Mouse (Mus musculus): Measurements from ENCODE around the gene Hist1h1c.
"Not testable (repeated sequence)": the region's sequence is repeated elsewhere in the genome, so short reads cannot be mapped to it uniquely, and the experiment has no call there.

Gene Hist1h1c

GRCm38 (mm10) chr13:23738677-23739068, at the start of gene Hist1h1c:
Gene Hist1h1c (plus strand): TSS chr13:23738808.
- peak; percentile 83 to 85 for DNase-seq (ENCODE audit: low spot score in 2 of 2)

DNA sequence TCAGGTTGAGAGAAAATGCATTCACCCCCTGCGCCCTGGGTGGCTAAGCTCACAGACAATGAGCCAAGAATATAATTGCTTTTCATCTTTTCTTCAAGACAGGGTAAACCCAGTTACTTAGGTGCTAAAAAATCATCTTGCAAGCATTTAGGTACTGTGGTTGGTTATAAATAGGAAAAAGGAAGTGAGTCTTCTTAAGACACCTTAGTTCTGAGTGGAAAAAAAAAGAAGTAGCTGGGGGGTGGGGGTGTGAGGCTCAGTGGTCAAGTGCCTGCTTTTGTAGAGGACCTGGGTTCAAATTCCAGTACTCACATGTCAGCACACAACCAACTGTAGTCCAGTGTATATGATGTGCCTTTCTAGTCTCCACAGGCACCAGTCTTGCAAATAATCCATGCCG, 49.7 kb upstream of the Hist1h1c start:
- no peak for DNase-seq (ENCODE audit: low spot score in 2 of 2)

GRCm38 (mm10) chr13:23689459-23689858, 49.1 kb upstream of the Hist1h1c start:
- no peak for DNase-seq (ENCODE audit: low spot score in 2 of 2)

DNA sequence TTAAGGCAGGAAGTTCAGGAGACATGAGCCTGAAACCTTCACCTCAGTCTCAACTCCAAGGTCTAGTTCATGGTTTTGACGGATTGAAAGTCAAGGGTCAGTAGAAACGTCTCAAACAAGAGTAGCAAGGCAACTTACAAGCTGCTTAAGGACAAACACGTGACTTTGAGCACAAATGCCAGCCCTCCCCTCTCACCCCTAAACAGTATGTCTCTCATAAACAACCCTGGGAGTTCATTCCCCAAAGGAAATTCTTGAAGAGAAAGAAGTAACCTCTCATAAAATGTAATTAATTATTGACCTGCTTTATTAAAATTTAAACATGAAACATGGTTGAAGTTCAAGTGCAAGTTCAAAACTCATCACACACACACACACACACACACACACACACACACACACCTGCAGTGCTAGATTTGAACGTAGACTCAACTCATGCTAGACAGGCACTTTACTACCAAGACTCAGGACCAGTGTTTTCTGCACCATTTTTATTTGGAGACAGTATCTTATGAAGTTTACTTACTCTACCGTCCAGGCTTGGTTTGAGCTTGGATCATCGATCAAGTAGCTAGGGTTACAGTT, 44.7 kb upstream of the Hist1h1c start:
- DNase-seq (ENCODE audit: low spot score in 2 of 2), result no peak

- no peak for DNase-seq (ENCODE audit: low spot score in 2 of 2)
Observed at GRCm38 (mm10) chr13:23694956-23695355, 43.7 kb upstream of the Hist1h1c start.

DNA sequence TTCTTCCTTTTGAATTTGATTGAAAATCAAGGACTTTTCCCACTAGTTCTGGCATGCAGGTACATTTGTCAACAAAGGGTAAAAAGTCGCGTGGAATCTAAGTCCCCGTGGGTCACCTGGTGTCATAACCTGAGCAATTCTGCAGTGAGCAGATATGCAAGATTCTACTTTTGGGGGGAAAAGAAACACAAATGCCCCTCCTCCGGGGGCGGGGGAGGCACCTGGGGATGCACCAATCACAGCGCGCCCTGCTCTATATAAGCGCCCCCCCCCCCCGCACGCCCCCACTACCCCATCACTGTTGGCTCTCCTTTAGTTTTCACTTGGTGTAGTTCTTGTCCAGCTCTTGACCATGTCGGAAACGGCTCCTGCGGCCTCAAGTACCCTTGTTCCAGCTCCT, 43.1 kb upstream of the Hist1h1c start, which contains the start of gene Hist1h1t:
Hist1h1t (plus strand) TSS at position 301 of the 400 bp plus-strand sequence.
- DNase-seq (ENCODE audit: low spot score in 2 of 2), result no peak

- no peak for DNase-seq (ENCODE audit: low spot score in 2 of 2)
Observed at GRCm38 (mm10) chr13:23696061-23696474, 42.5 kb upstream of the Hist1h1c start.

- DNase-seq (ENCODE audit: low spot score in 2 of 2), result no peak
Observed at GRCm38 (mm10) chr13:23697491-23698299, 40.9 kb upstream of the Hist1h1c start.

DNA sequence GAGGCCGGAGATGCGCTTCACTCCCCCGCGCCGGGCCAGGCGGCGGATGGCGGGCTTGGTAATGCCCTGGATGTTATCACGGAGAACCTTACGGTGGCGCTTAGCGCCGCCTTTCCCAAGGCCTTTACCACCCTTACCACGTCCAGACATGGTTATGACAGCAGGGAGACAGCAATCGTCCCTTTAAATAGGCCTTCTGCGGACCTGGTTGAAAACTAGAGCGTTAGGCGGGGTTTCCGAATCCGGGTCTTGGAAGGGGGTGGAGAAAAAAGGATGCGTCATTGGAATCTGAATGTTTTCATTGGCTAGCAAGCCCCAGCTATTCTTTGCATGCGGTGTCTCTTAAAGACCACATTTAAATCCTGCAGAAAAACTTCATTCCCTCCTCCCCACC, 40.3 kb upstream of the Hist1h1c start, which contains the start of gene Hist1h4c:
Hist1h4c (minus strand) TSS at position 155 of the 394 bp plus-strand sequence.
- DNase-seq (ENCODE audit: low spot score in 2 of 2), result peak; percentile 99

DNA sequence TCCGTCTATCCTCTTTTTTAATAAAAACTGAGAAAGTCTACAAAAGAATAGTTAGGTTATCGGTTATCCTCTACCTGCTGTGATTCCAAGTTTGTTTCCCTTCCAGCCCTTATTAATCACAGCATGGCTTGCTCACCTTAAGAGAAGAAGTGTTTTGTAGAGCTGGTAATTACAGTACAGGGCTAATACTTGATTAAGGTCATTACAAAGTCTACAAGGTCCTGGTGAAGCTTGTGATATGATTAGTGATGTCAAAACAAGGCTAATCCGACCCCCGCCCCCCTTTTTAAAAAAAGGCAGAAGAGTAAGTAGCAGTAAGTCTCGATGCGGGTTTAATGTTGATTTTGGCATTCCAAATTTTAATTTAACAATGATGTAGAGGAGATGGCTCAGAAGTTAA, 39.6 kb upstream of the Hist1h1c start:
- DNase-seq (ENCODE audit: low spot score in 2 of 2), result no peak

GRCm38 (mm10) chr13:23699767-23700166, 38.8 kb upstream of the Hist1h1c start:
- DNase-seq (ENCODE audit: low spot score in 2 of 2), result no peak

GRCm38 (mm10) chr13:23700786-23701520, 37.7 kb upstream of the Hist1h1c start:
- DNase-seq (ENCODE audit: low spot score in 2 of 2), result peak; percentile 41 to 52

GRCm38 (mm10) chr13:23702220-23702619, 36.4 kb upstream of the Hist1h1c start:
- no peak for DNase-seq (ENCODE audit: low spot score in 2 of 2)

- not testable (repeated sequence) for DNase-seq (ENCODE audit: low spot score in 2 of 2)
Observed at GRCm38 (mm10) chr13:23702801-23703200, 35.8 kb upstream of the Hist1h1c start.

DNA sequence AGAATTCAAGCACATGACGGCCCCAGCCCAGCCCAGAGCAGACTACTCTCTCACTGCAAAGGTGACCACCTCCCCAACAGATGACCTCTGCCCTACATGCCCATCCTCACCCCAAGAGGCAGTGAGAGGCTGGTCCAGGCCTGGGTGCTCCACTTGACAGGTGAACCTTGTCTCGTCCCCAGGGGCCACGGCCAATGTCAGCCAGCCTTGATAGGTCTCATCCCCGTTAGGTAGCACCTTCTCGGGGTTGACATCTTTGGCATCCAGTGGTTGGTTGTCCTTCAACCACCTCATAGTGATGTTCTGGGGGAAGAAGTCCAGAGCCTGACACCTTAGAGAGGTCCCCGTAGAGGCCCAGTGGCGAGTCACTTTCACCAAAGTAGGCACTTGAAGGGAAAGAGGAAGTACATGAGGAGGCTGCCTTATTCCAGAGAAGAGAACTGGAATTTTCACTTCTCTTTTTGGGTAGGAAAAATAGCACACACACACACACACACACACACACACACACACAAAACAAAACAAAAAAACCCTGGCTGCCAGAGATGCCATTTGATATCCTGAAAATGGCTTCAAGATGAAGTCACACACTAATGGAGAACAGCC, 32.8 kb upstream of the Hist1h1c start:
- DNase-seq (ENCODE audit: low spot score in 2 of 2), result no peak

DNA sequence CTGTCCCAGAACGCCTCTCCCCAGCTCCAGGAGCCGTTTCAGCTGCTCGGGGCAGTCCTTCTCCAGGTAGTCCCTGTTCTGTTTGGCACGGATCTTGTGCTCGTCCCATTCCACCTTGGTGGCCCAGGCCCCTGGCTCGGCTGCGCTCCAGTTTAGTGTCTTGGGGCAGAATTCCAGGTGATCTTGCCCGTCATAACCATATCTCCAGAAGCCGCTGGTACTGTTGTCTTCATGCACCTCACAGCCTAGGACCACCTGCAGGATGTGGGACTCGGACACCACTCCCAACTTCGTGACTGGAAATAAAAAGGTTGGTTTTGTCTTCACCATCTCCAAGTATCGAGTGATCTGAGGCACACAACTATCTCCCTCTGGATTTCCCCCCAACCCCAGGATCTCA, 31.8 kb upstream of the Hist1h1c start:
- no peak for DNase-seq (ENCODE audit: low spot score in 2 of 2)

DNA sequence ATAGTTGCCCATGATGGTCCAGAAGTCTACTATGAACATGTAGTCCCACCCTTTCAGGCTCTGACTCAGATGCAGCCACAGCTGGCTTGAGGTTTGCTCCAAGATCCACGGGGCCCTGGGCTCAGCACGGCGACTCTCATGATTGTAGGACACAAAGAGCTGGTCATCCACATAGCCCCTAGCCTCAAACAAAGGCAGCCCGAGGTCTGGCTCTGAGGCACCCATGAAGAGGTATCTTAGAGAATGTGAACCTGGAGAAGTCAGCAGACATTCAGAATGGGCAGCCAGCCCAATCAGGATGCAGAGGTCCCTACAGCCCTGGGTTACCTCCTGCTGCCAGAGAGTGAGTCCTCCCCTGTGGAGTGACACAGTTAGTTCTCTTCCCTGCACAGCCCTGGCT, 30.6 kb upstream of the Hist1h1c start:
- no peak for DNase-seq (ENCODE audit: low spot score in 2 of 2)

DNA sequence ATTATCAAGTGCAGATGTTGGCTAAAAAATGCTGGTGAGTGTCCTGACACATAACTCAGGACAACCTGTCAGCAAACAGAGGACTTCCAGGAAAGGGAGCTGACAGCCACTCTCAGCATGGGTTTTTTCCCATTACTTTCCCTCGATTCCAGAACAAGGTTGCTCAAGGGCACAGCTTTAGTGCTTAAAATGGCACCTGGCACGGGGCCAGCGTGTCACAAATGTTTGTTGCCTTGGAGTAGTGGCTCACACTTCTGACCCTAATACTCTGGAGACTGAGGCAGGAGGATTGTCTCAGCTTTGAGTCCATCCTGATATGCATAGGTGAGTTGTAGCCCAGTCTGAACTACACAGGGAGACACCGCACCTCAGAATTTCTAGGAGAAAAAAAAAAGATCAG, 30.0 kb upstream of the Hist1h1c start:
- DNase-seq (ENCODE audit: low spot score in 2 of 2), result no peak

GRCm38 (mm10) chr13:23709714-23710373, 28.8 kb upstream of the Hist1h1c start:
- no peak for DNase-seq (ENCODE audit: low spot score in 2 of 2)

DNA sequence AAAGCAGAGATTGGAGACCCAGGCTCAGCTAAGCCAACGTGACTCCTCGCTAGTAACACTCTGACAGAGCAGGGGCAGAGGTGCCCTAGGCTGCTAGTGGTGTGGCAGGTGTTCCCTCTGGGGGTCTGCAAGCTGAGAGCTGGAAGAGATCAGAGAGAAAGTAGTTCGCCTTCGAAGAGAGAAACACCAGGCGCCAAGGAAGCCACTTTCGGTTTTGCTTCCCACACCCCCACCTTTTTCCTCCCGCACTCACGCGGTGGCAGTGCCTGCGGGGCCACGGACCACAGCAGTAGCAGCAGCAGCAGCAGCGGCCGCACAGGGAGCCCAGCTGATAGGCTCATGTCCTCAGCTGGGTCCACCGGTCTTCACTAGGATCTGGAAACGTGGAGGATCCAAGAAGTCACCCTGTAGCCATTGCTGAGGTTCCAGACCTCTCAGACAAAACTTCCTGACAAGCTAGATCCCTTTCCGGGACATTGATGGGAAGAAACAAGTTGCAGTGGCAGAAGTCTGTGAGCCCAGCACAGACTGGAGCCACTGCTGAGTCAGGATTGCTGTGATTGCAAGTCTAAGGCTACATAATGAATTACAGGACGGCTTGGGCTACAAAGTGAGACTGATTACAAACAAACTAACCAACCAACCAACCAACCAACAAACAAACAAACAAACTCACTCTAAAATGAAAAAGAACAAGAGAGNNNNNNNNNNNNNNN, 28.1 kb upstream of the Hist1h1c start, which contains the start of gene Hfe:
Hfe (minus strand) TSS at position 481 of the 716 bp plus-strand sequence.
- DNase-seq (ENCODE audit: low spot score in 2 of 2), result no peak
